Mouse (Mus musculus): ENCODE results near the gene Srms. TPM values are rescaled to one million over a fixed set of nuclear protein-coding genes. Genes with fewer than 3 reads are reported as not detected.

Srms gene
- total and polyA plus RNA-seq, 3 experiments: 0.04 TPM; not detected in 2

GRCm38 (mm10) chr2:181238861-181239260 is 25.9 kb upstream of the Srms start:
- Histone ChIP-seq H3K27me3 (ENCODE audit: control insufficient read depth in 1 of 2, insufficient read depth in 2 of 2, low read length in 2 of 2) (no peaks in the 10 kb centered on the region), H3K4me1 (ENCODE audit: control insufficient read depth in 1 of 2, insufficient read depth in 2 of 2, low read length in 2 of 2) (peaks cover 0 to 11% of the 10 kb centered on the region in 2 experiments; a peak in 2 of 4 replicates), H3K9ac (ENCODE audit: control insufficient read depth, low read depth, low read length, poor library complexity, severe bottlenecking) (no peak overlapping the region), H3K79me2 (ENCODE audit: control insufficient read depth, insufficient read depth, low read length, poor library complexity) (peaks cover 7% of the 10 kb centered on the region; the same call in 1 of the 2 replicates), H3K9me3 (replicated peaks; ENCODE audit: insufficient read depth, low read length) (no peaks in the 10 kb centered on the region), H3K36me3 (ENCODE audit: control insufficient read depth in 1 of 2, insufficient read depth in 2 of 2, low read length in 2 of 2) (peaks cover 0 to 10% of the 10 kb centered on the region in 2 experiments; a peak in 2 of 4 replicates), H3K27ac (ENCODE audit: control insufficient read depth, low read depth, low read length) (no peak overlapping the region), H3K4me3 (ENCODE audit: control insufficient read depth in 1 of 2, insufficient read depth in 1 of 2, low read depth in 2 of 2, low read length in 2 of 2) (no peak overlapping the region)
- TF ChIP-seq NRF1 (IDR thresholded peaks at IDR 0.05; ENCODE audit: insufficient read depth, low read depth, low read length, poor library complexity, severe bottlenecking): no peak
- TF ChIP-seq EP300 (IDR thresholded peaks at IDR 0.05; ENCODE audit: low read depth in 1 of 2, low read length in 2 of 2): no peak
- no peak for TF ChIP-seq TCF12 (IDR thresholded peaks at IDR 0.05; ENCODE audit: low read depth, low read length)
- TF ChIP-seq POLR2AphosphoS5 (IDR thresholded peaks at IDR 0.05; ENCODE audit: borderline replicate concordance, low read depth, low read length): no peak
- TF ChIP-seq ETS1 (IDR thresholded peaks at IDR 0.05; ENCODE audit: low read depth, low read length): no peak
- TF ChIP-seq BHLHE40 (IDR thresholded peaks at IDR 0.05; ENCODE audit: borderline replicate concordance, low read depth, low read length): no peak
- no peak for TF ChIP-seq ZKSCAN1 (IDR thresholded peaks at IDR 0.05; ENCODE audit: low read depth, low read length)
- no peak for TF ChIP-seq SIN3A (IDR thresholded peaks at IDR 0.05; ENCODE audit: low read length)
- no peak for TF ChIP-seq RAD21 (IDR thresholded peaks at IDR 0.05; ENCODE audit: low read depth, low read length)
- TF ChIP-seq ZC3H11A (IDR thresholded peaks at IDR 0.05; ENCODE audit: low read depth, low read length): no peak
- no peak for TF ChIP-seq RCOR1 (IDR thresholded peaks at IDR 0.05; ENCODE audit: low read depth, low read length)
- TF ChIP-seq TBP (IDR thresholded peaks at IDR 0.05; ENCODE audit: low read depth, low read length): no peak
- TF ChIP-seq MAZ (IDR thresholded peaks at IDR 0.05; ENCODE audit: low read depth, low read length): no peak
- no peak for TF ChIP-seq CTCF (IDR thresholded peaks at IDR 0.05 in 2 of 3, conservative IDR thresholded peaks at IDR 0.05 in 1 of 3; ENCODE audit: control insufficient read depth in 1 of 3, insufficient read depth in 1 of 3, low read depth in 2 of 3, low read length in 3 of 3, poor library complexity in 1 of 3, severe bottlenecking in 1 of 3)
- TF ChIP-seq ELF1 (IDR thresholded peaks at IDR 0.05; ENCODE audit: low read depth, low read length): no peak
- TF ChIP-seq MXI1 (IDR thresholded peaks at IDR 0.05; ENCODE audit: low read depth, low read length): no peak
- no peak for TF ChIP-seq SMC3 (IDR thresholded peaks at IDR 0.05; ENCODE audit: low read depth, low read length)
- no peak for TF ChIP-seq MYB (IDR thresholded peaks at IDR 0.05; ENCODE audit: low read depth, low read length)
- TF ChIP-seq E2F4 (IDR thresholded peaks at IDR 0.05; ENCODE audit: borderline replicate concordance, low read depth, low read length): no peak
- no peak for DNase-seq (ENCODE audit: low read depth, low spot score)

GRCm38 (mm10) chr2:181238091-181238610 is 25.2 kb upstream of the Srms start:
- DNase-seq (ENCODE audit: low read depth, low spot score): no peak
- Histone ChIP-seq H3K79me2 (ENCODE audit: control insufficient read depth, insufficient read depth, low read length, poor library complexity) (peaks cover 7% of the 10 kb centered on the region; the same call in 1 of the 2 replicates), H3K4me3 (ENCODE audit: control insufficient read depth in 1 of 2, insufficient read depth in 1 of 2, low read depth in 2 of 2, low read length in 2 of 2) (no peak overlapping the region), H3K9ac (ENCODE audit: control insufficient read depth, low read depth, low read length, poor library complexity, severe bottlenecking) (no peak overlapping the region), H3K36me3 (ENCODE audit: control insufficient read depth in 1 of 2, insufficient read depth in 2 of 2, low read length in 2 of 2) (peaks cover 0 to 10% of the 10 kb centered on the region in 2 experiments; a peak in 3 of 4 replicates), H3K9me3 (replicated peaks; ENCODE audit: insufficient read depth, low read length) (no peaks in the 10 kb centered on the region), H3K4me1 (ENCODE audit: control insufficient read depth in 1 of 2, insufficient read depth in 2 of 2, low read length in 2 of 2) (peaks cover 0 to 11% of the 10 kb centered on the region in 2 experiments; a peak in 2 of 4 replicates), H3K27ac (ENCODE audit: control insufficient read depth, low read depth, low read length) (no peak overlapping the region), H3K27me3 (ENCODE audit: control insufficient read depth in 1 of 2, insufficient read depth in 2 of 2, low read length in 2 of 2) (no peaks in the 10 kb centered on the region)
- no peak for TF ChIP-seq E2F4 (IDR thresholded peaks at IDR 0.05; ENCODE audit: borderline replicate concordance, low read depth, low read length)
- no peak for TF ChIP-seq TBP (IDR thresholded peaks at IDR 0.05; ENCODE audit: low read depth, low read length)
- no peak for TF ChIP-seq ZNF384 (IDR thresholded peaks at IDR 0.05; ENCODE audit: low read depth, low read length)
- TF ChIP-seq MAX (IDR thresholded peaks at IDR 0.05; ENCODE audit: low read length): no peak
- TF ChIP-seq RAD21 (IDR thresholded peaks at IDR 0.05; ENCODE audit: low read depth, low read length): no peak
- TF ChIP-seq JUND (IDR thresholded peaks at IDR 0.05; ENCODE audit: low read depth, low read length): no peak
- no peak for TF ChIP-seq GATA1 (IDR thresholded peaks at IDR 0.05; ENCODE audit: low read depth, low read length)

All from MEL (cell line).